Mouse (Mus musculus) heart, embryonic 11.5 days (tissue): Measurements from ENCODE around the gene Slc5a5. TPM values are rescaled to one million over a fixed set of nuclear protein-coding genes. Genes with fewer than 3 reads are reported as not detected.

Experiments used
- ATAC-seq: fragments of 200-750 bp; cut with Nextera tagmentation; replicated peaks from 2 replicates; pipeline ENCODE4 v1.8.0; 2017; ENCODE audit warnings: moderate library complexity; ENCODE audit not compliant: insufficient number of reproducible peaks, low FRiP score, low TSS enrichment
- H3K27ac ChIP-seq: fragments of 300-500 bp; sonication (generic); 2 replicates; pipeline ENCODE4 v1.5.1; 2014; ENCODE audit warnings: mild to moderate bottlenecking, low read depth, low read length
- H3K27me3 ChIP-seq: fragments of 300-500 bp; sonication (generic); 2 replicates; pipeline ENCODE4 v1.6.1; 2014; ENCODE audit warnings: mild to moderate bottlenecking, low read length, mixed read lengths; ENCODE audit not compliant: control insufficient read depth, insufficient read depth
- H3K36me3 ChIP-seq: fragments of 300-500 bp; sonication (generic); 2 replicates; pipeline ENCODE4 v1.6.1; 2014; ENCODE audit warnings: mild to moderate bottlenecking, low read length, moderate library complexity, mixed read lengths; ENCODE audit not compliant: control insufficient read depth, insufficient read depth
- H3K4me1 ChIP-seq: fragments of 300-500 bp; sonication (generic); 2 replicates; pipeline ENCODE4 v1.6.1; 2014; ENCODE audit warnings: low read length; ENCODE audit not compliant: control insufficient read depth, insufficient read depth
- H3K4me2 ChIP-seq: fragments of 300-500 bp; sonication (generic); 2 replicates; pipeline ENCODE4 v1.6.1; 2014; ENCODE audit warnings: mild to moderate bottlenecking, moderate library complexity
- H3K4me3 ChIP-seq: fragments of 300-500 bp; sonication (generic); 2 replicates; pipeline ENCODE4 v1.5.1; 2014; ENCODE audit warnings: low read depth, low read length
- H3K9ac ChIP-seq: fragments of 300-500 bp; sonication (generic); 2 replicates; pipeline ENCODE4 v1.6.1; 2014; ENCODE audit warnings: mild to moderate bottlenecking, low read depth, low read length, moderate library complexity
- H3K9me3 ChIP-seq: fragments of 300-500 bp; sonication (generic); replicated peaks from 2 replicates; pipeline ENCODE4 v1.6.1; 2016; ENCODE audit warnings: low read length; ENCODE audit not compliant: control insufficient read depth
- WGBS: fragments of 180-500 bp; shearing (Covaris S2); extraction: QIAGEN DNeasy Blood & Tissue Kit; methylation state at CpG from one replicate; pipeline ENCODE4 v1.1.7; 2014; ENCODE audit not compliant: insufficient replicate concordance; 5-methylcytosine and 5-hydroxymethylcytosine counted together
- polyA plus RNA-seq: library from polyadenylated mRNA; unstranded; fragments of >200 nt; fragmentation: Nextera tagmentation; extraction: Ambion mirVana; gene quantifications from 2 replicates; pipeline ENCODE4 v1.2.1, GENCODE M21; 2014

Slc5a5 gene
- polyA plus RNA-seq, 1 experiment from 2014 or later = 0.06 TPM

DNA sequence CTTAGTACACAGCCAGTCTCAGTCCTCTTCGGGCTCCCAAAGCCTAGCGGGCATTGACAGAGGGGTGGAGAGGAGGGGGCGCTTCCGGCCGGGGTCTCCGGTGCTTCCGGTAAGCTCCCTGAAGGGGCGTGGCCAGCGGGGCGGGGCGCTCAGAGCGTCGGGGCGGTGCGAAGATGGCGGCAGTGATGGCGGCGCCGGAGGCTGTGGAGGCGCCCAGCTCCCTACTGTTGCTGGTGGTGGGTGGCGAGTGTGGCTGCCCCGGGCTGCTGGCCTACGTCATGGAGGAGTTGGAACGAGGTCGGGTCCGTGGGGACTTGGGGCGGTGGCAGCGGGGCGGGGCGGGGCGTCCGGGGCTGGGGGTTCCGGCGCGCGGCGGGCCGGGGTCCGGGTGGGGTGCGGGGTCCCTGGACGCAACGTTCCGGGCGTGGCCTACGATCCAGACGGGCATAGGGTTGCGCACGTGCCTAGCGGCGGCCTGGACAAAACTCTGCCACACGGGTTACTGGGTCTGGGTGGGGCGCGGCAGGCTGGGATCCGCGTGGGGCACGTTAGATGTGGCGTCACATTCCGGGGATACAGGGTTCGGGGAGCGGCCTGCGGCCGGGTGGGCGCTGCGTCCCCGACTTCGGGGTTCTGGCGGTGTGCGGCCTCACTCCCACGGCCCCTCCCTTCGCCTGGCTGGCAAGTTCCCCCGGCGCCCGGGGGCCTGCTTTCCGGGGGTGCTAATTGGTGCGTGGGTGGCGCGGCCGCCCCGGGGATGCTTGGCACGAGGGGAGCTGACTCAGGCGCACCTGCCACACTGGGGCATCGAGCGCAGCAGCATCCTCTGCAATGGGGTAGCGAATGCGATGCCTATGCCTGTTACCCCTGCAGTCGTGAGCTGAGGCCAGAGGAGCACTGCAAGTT lies 13.5 kb upstream of the Slc5a5 start, which contains the start of gene Map1s:
Map1s (plus strand) TSS at position 102 of the 906 bp plus-strand sequence.
- Histone ChIP-seq H3K9me3 (no peaks in the 10 kb centered on the region), H3K9ac (peak within 1 kb of the TSS; percentile 89), H3K27ac (peak within 1 kb of the TSS; percentile 92), H3K4me2 (peak within 1 kb of the TSS; percentile 82), H3K4me1 (peaks cover 13% of the 10 kb centered on the region), H3K27me3 (no peaks in the 10 kb centered on the region; the same call in 1 of the 2 replicates), H3K4me3 (peak within 1 kb of the TSS; percentile 82), H3K36me3 (no peaks in the 10 kb centered on the region)
- ATAC-seq = peak; percentile 81
- WGBS = under 1% methylated on average over 79 of the region's 86 CpGs

DNA sequence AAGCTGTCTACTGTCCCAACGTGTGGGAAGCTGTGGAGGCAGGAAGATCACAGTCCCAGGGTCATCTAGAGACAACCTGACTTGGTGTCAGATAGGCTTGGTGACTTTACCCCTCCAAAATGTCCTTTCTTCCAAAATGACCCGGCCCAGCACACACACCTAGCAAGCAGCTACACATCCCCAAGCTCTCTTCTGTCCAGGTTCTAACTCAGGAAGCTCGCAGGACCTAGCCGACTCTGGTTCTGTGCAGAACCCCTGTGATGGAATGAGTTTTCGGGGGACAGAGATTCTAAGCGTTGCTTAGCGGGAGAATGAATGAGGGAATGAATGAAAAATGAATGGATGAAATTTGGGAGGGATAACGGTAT lies 12.9 kb upstream of the Slc5a5 start:
- 20% methylated on average over 8 of the region's 8 CpGs for WGBS
- peak; percentile 14; the same call in 1 of the 2 replicates for ATAC-seq
- no peaks in the 10 kb centered on the region for H3K9me3 ChIP-seq
- peak overlapping the region; percentile 92 for H3K27ac ChIP-seq
- H3K27me3 ChIP-seq = no peaks in the 10 kb centered on the region; the same call in 1 of the 2 replicates
- H3K4me2 ChIP-seq = peak overlapping the region; percentile 82
- peak overlapping the region; percentile 89 for H3K9ac ChIP-seq
- H3K4me3 ChIP-seq = peak overlapping the region; percentile 82
- no peaks in the 10 kb centered on the region for H3K36me3 ChIP-seq
- H3K4me1 ChIP-seq = peaks cover 13% of the 10 kb centered on the region

DNA sequence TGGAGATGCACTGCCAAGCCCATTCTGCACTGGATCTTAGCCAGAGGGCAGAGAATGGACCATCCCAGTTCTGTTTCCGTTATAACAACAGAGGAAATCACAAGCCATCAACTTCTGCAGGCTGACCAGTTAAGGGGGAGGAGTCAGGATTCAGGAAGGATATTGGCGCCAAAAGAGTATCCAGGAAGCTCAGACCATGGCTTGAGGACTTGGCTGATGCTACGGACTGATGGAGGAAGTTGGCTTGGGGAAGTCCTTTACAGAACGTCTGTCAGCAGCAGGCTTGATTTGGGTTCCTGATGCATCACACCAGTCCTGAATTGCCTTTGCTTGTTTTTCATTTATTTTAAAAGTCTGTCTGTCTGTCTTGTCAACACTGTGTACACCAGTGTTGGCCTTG lies 12.0 kb upstream of the Slc5a5 start:
- no peak overlapping the region for H3K27ac ChIP-seq
- no peak overlapping the region for H3K4me2 ChIP-seq
- WGBS = 43% methylated on average over 4 of the region's 4 CpGs

DNA sequence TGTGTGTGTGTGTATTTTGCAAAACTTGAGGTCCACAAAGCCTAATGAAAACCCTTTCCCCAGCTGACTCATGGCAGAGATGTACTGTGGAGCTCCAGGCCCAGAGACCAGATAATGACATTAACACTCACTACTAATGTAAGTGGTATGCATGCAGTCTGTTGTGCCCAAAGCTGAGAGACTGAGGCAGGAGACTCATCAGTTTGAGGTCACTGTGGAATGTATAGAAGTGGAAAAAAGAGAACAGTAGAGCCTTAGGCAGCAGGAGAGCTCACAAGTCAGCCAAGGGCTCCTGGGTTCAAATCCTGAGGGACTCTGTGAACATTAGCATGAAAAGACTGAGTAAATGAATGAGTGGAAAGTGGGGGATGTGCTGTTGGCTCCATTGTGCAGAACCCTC lies 11.0 kb upstream of the Slc5a5 start:
- H3K4me3 ChIP-seq = no peak overlapping the region
- no peak overlapping the region for H3K9ac ChIP-seq
- H3K27ac ChIP-seq = no peak overlapping the region
- ATAC-seq = no peak
- H3K9me3 ChIP-seq = no peaks in the 10 kb centered on the region
- no peaks in the 10 kb centered on the region for H3K36me3 ChIP-seq
- H3K27me3 ChIP-seq = no peaks in the 10 kb centered on the region; the same call in 1 of the 2 replicates
- no peak overlapping the region for H3K4me2 ChIP-seq
- peaks cover 13% of the 10 kb centered on the region for H3K4me1 ChIP-seq

More for the DNA sequence above, 12.0 kb upstream of the Slc5a5 start:
- no peaks in the 10 kb centered on the region for H3K36me3 ChIP-seq
- no peak overlapping the region for H3K4me3 ChIP-seq
- H3K27me3 ChIP-seq = no peaks in the 10 kb centered on the region; the same call in 1 of the 2 replicates
- ATAC-seq = no peak
- peaks cover 13% of the 10 kb centered on the region for H3K4me1 ChIP-seq
- H3K9me3 ChIP-seq = no peaks in the 10 kb centered on the region
- no peak overlapping the region for H3K9ac ChIP-seq

DNA sequence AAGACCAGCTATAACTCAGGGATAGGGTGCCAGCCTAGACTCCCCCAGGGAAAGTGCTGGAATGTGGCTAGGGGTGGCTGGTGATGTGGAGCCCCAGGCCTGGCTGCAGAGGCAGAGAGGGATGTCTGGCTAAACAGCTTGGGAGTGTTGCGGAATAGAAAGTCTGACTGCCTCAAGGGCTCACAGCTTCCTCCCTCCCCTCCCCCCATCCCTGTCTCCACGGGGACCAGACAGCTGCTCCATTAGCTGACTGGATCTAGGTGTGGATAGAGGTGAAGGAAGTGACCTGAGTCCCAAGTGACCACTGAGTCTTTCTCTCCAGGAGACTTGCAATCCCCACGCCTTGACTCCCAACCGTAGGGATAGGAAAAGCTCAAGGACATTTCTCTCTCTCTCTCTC lies 10.6 kb upstream of the Slc5a5 start:
- no peaks in the 10 kb centered on the region; the same call in 1 of the 2 replicates for H3K27me3 ChIP-seq
- H3K4me1 ChIP-seq = peaks cover 13% of the 10 kb centered on the region
- no peaks in the 10 kb centered on the region for H3K36me3 ChIP-seq
- no peak overlapping the region for H3K9ac ChIP-seq
- no peak overlapping the region for H3K4me2 ChIP-seq
- ATAC-seq = no peak
- H3K4me3 ChIP-seq = no peak overlapping the region
- no peak overlapping the region for H3K27ac ChIP-seq
- 44% methylated on average over 4 of the region's 4 CpGs for WGBS
- no peaks in the 10 kb centered on the region for H3K9me3 ChIP-seq

DNA sequence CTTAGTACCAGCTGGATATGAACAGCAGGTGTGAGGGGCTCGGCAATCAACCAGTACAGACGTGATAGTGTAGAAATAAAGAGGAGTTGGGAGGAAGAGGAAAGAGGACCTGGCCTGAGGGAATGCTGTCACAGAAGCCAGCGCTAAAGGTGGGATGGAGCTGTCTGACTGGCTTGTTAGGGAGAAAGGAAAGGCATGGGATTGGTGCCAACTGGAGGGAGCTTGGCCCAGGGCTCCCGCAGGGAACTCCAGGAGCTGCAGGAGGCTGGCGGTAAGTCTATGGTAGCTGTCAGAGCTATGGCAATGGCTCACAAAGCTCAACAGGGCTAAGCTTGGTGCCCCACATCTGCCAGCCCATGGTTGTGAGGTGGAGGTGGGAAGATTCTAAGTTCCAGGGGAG lies 9.7 kb upstream of the Slc5a5 start:
- 28% methylated on average over 5 of the region's 5 CpGs for WGBS

DNA sequence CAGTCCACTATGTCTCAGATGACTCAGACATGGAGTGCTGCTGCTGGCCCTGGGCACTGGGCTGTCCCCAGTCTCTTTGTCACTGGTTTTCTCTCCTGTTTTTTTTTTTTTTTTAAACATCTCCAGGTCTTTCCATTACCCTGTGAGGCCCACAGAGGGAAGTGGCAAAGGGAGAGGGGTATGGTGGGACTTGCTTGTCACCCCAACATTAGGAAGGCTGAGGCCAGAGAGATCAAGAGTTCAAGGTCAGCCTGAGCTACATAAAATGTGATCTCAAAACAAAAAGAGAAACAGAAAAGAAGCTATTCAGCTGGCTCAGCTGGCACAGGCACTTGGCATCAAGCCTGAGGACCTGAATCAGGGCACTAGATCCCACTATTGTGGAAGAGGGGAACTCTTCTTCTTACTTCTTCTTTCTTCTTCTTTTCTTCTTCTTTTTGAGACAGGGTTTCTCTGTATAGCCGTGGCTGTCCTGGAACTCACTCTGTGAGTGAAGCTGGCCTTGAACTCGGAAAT lies 8.4 kb upstream of the Slc5a5 start:
- no peak overlapping the region for H3K4me2 ChIP-seq
- ATAC-seq = no peak
- no peaks in the 10 kb centered on the region for H3K9me3 ChIP-seq
- H3K36me3 ChIP-seq = no peaks in the 10 kb centered on the region
- H3K4me3 ChIP-seq = no peak overlapping the region
- no peak overlapping the region for H3K27ac ChIP-seq
- H3K9ac ChIP-seq = no peak overlapping the region
- H3K27me3 ChIP-seq = no peaks in the 10 kb centered on the region; the same call in 1 of the 2 replicates
- 70% methylated on average over 2 of the region's 2 CpGs for WGBS
- H3K4me1 ChIP-seq = peaks cover 10% of the 10 kb centered on the region

More for the DNA sequence above, 9.7 kb upstream of the Slc5a5 start:
- H3K27me3 ChIP-seq = no peaks in the 10 kb centered on the region; the same call in 1 of the 2 replicates
- no peaks in the 10 kb centered on the region for H3K9me3 ChIP-seq
- no peak overlapping the region for H3K4me2 ChIP-seq
- H3K4me3 ChIP-seq = no peak overlapping the region
- H3K9ac ChIP-seq = no peak overlapping the region
- no peak for ATAC-seq
- H3K36me3 ChIP-seq = no peaks in the 10 kb centered on the region
- peaks cover 9% of the 10 kb centered on the region; the same call in 1 of the 2 replicates for H3K4me1 ChIP-seq
- no peak overlapping the region for H3K27ac ChIP-seq

DNA sequence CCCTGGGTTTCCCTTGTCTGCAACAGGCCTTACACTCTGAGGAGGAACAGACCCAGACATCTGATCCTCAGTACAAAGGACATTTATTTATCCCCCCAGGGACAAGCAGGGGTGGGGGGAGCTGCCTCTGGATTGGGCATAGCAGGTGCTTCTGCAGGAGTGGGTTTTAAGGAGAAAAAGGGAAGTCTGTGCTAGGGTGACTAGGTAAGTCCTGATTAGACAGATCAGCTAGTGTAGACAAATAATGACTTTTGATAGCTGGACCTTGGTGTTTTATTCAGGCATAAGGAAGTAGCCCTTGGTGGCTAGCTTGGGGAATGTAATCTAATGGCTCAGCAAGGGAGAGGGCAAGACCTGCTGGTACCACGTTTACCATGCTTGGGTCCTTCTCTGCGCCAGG lies 6.7 kb upstream of the Slc5a5 start:
- WGBS = 65% methylated on average over 2 of the region's 2 CpGs

More for the DNA sequence above, 6.7 kb upstream of the Slc5a5 start:
- no peak overlapping the region for H3K4me2 ChIP-seq
- H3K9ac ChIP-seq = no peak overlapping the region
- H3K36me3 ChIP-seq = peaks cover 13% of the 10 kb centered on the region
- H3K4me3 ChIP-seq = no peak overlapping the region
- no peaks in the 10 kb centered on the region for H3K9me3 ChIP-seq
- peaks cover 5% of the 10 kb centered on the region for H3K4me1 ChIP-seq
- H3K27me3 ChIP-seq = peaks cover 7% of the 10 kb centered on the region; the same call in 1 of the 2 replicates
- ATAC-seq = no peak
- H3K27ac ChIP-seq = no peak overlapping the region
